Mouse (Mus musculus) 3T3-L1 (cell line): ENCODE measurements around the gene Cp.
"Not testable (repeated sequence)": the region's sequence is repeated elsewhere in the genome, so short reads cannot be mapped to it uniquely, and the experiment has no call there.

ENCODE experiments used
- DNase-seq: peaks from one replicate; pipeline ENCODE4 v3.0.0-alpha.2; 2015; ENCODE audit warnings: low read depth, low spot score

Cp gene

GRCm38 (mm10) chr3:20005611-20006010 is 48.8 kb downstream of the Cp start:
- DNase-seq, result no peak

GRCm38 (mm10) chr3:20007275-20007674 is 50.4 kb downstream of the Cp start:
- no peak for DNase-seq

DNA sequence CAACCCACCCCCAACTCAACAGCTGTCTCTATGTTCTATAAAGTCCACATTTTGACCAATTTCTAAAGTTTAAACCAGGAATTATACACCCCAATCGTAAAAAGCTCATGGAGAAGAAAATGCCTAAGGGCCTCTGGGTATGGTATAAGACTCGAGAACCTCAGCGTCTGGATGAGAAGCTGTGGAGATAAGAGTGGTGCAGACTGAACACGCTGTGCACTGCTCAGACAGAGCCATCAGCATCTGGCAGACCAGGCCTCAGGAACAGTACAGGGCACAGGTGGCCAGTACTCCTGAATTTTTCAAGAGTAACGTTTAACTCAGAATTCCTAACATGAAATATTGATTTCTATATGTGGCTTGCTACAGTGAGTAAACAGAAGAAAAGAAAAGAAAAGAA is 50.9 kb downstream of the Cp start:
- no peak for DNase-seq

DNA sequence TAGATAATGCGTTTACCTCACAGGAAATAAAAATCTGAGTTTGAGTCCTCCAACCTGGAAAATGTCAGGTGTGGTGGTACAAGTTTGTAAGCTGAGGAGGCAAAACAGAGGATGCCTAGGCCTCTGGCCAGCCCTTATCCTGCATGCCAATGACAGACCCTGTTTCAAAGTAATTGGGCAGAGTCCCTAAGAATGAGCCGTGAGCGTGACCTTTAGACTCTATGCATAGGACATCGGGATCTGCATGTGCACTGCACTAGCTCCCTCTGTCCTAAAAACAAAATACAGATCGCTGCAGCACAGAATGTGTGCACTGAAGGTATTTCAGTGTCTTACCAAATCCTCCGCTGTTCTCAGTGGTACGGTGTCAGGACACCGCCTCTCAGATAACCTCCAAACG is 53.6 kb downstream of the Cp start:
- no peak for DNase-seq

DNA sequence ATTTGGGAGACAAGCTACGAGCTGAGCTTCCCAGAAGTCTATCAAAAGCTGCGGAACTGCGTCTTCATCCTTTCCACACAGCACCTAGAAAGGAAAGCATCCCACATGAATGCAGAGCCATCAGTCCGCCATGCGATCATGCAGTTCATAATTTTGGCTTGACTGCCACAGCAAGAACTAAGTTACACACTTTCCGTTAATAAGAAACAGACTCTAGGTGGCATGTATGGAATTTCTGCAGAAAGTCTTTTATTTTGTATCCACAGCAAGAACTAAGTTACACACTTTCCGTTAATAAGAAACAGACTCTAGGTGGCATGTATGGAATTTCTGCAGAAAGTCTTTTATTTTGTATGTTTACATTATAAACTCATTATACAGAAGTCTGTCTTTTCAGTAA is 54.1 kb downstream of the Cp start:
- not testable (repeated sequence) for DNase-seq

DNA sequence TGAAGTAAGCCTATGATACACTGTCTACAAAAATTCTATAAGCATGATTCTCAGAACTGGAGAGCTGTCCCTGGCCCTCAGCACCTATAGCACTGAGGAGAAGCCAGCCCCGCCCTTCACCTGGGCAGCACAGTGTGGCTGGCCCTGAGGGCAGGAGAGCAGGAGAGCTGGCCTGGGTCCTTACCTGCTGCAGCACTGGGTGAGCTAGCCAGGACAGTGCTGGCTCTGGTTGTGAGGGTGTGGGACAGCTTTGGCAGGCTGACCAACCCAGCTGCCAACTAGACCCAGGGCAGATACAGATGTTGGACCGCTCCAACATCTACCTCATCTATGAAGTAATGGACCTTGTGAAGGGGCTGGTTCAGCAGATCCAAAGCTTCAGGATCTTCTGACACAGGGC is 57.6 kb downstream of the Cp start:
- no peak for DNase-seq

GRCm38 (mm10) chr3:20018076-20018475 is 61.2 kb downstream of the Cp start:
- no peak for DNase-seq

- no peak for DNase-seq
These were observed 67.0 kb downstream of the Cp start for GRCm38 (mm10) chr3:20023832-20024231.

- no peak for DNase-seq
These were observed 69.6 kb downstream of the Cp start for GRCm38 (mm10) chr3:20026481-20026880.

- DNase-seq, result no peak
These were observed 70.3 kb downstream of the Cp start for GRCm38 (mm10) chr3:20026996-20027689.

GRCm38 (mm10) chr3:20027788-20028187 is 70.9 kb downstream of the Cp start:
- DNase-seq, result no peak

DNA sequence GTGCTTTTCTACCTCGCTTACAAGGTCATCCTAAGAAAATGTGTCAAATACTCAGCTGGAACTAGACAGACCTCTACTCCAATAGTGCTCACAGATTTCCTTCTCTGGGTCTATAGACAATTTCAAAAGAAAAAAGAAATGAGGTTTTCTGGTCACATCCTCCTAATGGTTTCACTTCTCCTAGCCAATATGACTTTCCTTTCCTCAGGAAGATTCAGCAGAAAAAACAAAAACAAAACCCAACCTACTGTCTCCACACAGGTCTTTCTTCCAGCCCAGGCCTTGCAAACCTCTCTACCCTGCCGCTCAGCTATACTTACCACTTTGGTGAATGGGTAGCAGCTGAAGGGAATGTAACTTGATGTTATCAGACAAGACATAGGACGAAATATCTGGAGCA is 71.8 kb downstream of the Cp start:
- no peak for DNase-seq

DNA sequence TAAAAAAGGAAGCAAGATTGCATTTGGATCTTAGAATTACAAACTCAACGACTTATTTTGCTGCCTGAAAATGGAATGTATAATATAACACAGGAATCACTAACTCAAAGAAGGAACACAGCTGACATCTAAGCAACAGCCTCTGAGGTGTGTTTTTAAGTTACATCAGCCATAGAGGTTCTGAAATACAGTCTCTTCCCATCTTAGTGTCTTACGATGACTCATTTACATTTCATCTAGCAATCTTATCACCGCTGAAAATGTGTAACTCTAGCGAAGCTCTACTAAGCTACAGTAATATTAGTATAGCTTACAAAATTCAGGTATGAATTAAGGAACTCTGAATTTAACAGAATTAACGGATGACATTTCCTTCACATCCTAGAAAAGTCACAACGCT is 74.0 kb downstream of the Cp start:
- no peak for DNase-seq

GRCm38 (mm10) chr3:20033761-20034718 is 77.2 kb downstream of the Cp start:
- DNase-seq, result peak; percentile 5

DNA sequence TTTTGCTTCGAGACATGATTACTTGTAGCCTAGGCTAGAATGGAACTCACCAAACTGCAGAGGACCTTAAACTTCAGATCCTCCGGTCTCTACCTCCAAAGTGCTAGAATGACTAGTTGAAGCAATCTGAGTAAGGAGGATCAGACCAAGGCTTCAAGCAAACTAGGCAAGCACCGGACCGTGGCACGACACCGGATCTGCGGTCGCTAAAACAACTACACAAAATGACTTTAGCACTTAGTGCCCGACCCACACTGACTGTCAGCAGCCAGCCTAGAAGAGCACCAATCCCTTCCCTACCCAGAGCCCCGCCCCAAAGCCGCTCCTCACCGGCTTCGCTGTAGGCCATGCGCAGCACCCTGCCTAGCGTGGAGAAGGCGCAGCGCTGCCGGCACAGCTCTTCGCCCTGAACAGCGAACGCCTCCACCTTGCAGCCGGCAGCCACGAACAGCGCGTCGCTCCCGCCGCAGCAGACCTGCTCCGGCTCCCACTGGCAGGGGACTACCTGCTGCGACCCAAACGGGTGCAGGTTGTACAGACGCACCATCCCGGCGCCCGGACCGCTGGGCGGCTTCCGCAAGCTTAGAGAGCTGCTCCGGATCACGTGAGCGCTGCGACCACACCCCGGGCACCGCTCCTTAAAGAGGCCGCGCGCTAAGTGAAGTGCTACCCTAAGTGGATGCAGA is 78.0 kb downstream of the Cp start, which contains the start of gene Hps3:
TSS of gene Hps3 (minus strand) at position 597 of the 686 bp plus-strand sequence.
- DNase-seq, result peak; percentile 90

GRCm38 (mm10) chr3:20036069-20036468 is 79.2 kb downstream of the Cp start:
- DNase-seq, result no peak

GRCm38 (mm10) chr3:20041461-20041860 is 84.6 kb downstream of the Cp start:
- not testable (repeated sequence) for DNase-seq

DNA sequence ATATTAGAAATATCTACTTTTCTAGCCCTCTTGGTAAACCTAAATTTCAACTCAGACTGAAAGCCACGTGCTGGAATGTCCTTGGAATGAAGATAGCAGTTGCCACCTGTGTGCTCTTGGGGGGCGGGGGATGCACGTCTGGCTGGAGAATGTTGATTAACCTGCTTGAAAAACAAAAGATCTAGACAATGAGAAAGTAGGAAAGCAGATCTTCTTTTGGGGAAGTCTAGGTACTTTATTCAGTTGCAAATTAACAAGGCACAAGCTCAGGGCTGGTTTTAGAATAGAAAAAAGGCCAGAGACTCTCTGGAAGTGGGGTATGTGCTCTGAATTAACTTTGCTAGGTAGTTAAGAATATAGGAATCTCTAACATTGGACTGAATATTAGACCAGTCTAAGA is 87.9 kb downstream of the Cp start:
- DNase-seq, result not testable (repeated sequence)

DNA sequence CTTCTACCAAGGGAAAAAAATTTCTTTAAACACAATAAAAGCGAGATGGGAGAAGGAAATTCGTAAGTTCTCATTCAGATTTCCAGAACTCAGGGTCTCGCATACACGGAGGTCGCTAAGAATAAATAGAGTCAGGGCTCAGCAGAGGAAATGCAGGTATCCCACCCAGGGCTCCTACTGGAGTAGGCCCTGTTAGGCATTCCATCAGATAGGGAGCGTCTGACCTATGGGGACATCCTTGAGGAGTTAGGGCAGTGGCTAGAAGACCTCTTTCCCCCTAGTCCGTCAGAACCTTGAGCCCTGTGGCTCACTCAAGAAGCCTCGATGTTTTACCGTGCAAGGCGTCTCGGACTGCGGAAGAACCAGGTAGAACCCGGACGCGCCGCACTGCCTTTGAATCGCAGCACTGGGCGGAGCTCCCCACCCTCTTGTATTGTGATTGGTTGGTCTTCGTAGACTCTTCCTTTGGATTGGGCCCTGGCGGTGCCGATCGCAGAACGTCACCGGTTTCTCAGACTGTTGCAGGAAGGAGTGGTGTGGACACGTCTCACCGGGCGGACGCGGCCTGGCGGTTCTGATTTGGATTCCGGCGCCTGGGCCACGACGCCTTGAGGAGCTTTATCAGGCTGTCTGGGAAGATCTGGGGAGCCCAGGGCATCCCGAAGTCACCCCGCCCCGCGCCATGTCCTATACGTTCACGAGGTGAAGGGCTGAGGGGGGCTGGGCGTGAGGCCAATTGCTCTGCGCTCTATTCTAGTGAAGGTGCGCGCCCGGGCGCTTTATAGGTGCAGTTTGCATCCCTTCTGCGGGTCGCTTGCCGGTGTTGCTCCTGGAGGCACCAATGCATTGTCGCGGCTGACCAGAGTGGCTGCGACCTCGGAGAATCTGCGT is 100.7 kb downstream of the Cp start, which contains the start of gene Hltf:
TSS of gene Hltf (plus strand) at position 506 of the 891 bp plus-strand sequence.
- peak; percentile 97 for DNase-seq

- DNase-seq, result peak; percentile 36
These were observed 101.3 kb downstream of the Cp start for GRCm38 (mm10) chr3:20058197-20058541.
